Mouse (Mus musculus): Measurements from ENCODE around the gene Abcb9.

GRCm38 (mm10) chr5:124082941-124083688, 12.5 kb downstream of the Abcb9 start:
- TF ChIP-seq EP300 (IDR thresholded peaks at IDR 0.05; ENCODE audit: low read depth) (no peak), CTCF (IDR thresholded peaks at IDR 0.05; ENCODE audit: low read depth) (no peak)
